Mouse (Mus musculus) gastrocnemius, adult 8-10 months (tissue): ENCODE measurements around the gene Slc38a8. TPM values are rescaled to one million over a fixed set of nuclear protein-coding genes. Genes with fewer than 3 reads are reported as not detected.

Source experiments
- DNase-seq, 2 experiments: peaks; one replicate each; pipeline ENCODE4 v3.0.0; 2022; ENCODE audit warnings: low spot score in 2 of 2
- total RNA-seq, 4 experiments: library from RNA; stranded (reverse); gene quantifications; 2 replicates each; pipeline ENCODE4 v1.2.4; 2022

The Slc38a8 gene
- not detected for total RNA-seq

GRCm38 (mm10) chr8:119501598-119501997 is at the start of gene Slc38a8:
Slc38a8 (minus strand) TSS chr8:119501698.
- DNase-seq: no peak

DNA sequence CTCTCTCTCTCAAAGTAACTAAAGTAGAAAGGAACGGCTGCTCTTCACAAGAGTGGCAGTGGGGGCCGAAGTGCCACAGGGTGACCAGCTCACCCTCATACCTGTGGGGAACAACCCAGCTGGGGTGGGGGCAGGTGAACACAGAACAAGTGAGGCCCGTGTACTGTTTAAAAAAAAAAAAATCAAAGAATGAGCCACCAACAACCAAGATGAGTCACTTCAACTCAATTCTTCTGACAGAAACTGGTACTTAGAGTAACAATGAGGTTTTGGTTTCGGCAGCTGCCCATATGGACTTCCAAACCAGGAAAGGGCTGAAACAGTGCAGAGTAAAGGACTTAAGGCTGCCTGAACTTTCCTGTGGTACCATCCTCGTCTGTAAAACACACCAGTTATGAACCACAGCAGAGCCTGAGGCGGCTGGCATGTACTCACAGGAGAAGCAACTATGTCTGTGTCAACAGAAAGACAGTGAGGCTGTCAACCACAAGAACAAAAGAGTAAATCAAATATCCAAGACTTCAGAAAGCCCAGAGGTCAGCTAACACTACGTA is 47.1 kb upstream of the Slc38a8 start:
- DNase-seq: no peak

DNA sequence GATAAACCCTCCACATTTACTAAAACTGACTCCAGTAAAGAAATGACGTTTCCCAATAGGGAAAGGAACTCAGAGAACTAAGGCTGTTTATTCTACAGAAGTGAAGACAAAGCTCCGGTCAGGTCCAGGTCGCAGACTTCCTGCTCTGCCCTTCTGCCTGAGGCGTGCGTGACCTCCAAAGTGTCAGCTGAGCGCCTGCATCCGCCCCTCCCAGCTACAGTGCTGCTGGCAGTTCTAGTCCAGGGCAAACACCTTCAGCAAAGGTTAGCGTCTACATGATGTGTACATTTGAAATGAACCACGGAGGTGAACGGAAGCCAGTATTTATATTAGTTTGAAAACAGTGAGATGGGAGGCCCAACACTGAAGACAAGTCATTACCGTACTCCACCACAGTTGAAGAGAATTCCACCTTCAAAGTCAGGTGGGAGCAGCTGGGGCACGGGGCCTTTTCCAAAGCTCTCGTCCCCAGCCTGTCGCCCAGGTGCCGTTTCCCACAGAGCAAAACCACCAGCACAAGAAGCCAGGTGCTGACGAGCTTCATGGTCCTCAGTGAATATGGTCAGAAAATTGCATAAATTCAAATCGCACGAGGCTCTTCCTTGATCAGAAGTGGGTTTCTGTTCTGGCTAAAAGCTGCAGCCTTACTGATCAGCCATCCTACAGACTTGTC is 45.7 kb upstream of the Slc38a8 start:
- no peak for DNase-seq

DNA sequence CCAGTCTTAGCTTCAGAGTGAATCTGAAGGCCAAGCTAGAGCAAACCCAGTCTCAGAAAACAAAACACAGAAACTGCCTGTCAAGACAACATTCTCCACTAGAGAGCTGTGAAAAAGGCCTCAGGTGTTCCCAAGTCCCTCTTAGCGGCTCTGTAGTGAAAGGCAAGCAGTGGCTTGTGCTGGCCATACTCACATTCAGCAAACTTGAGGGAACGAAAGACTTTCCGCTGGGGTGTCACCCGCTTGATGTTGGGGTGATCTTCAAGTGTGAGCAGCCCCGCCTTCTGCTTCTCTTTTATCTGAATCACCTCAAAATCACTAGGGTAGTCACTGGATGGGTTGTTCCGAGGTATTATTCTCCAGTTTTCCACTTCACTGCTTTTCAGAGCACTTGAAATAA is 44.3 kb upstream of the Slc38a8 start:
- DNase-seq: no peak

DNA sequence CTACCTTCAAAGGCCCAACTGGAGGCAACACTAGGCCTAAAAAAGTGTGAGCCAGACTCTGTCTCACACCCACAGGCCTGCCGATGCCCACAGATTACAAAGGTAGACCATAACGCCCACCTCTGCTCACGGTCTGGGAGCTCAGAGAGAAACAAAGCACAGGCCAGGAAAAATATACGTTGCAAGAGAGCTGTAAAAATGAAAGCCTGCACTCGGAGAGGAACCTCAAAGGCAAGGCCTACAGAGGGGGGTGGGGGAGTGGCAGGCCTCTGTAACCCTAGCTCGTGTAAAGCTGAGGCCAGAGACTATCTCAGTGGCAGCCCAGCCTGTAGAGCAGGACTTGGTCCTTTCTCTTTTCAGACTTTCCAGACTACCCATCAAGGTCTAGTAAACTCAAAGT is 43.7 kb upstream of the Slc38a8 start:
- DNase-seq: no peak

- no peak for DNase-seq
Measured at GRCm38 (mm10) chr8:119544606-119545005, 43.1 kb upstream of the Slc38a8 start.

DNA sequence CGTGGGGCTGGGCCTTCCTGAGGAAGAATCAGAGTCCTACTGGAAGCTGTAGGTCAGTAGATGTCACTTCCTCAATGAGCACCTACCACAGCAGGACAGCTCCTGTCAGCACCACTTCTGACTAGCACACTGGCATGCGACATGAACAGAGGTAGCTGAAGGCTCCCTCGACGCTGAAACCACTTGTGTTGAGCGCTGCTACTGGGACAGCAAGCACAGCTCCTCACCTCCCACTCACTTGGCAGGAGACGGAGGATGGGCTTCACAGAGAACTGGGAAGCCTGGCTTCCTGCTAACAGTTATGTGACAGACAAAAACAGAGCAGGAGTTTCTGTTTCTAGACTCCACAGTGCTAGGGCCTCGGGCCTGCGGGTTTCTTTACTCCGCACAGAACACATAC is 30.5 kb upstream of the Slc38a8 start:
- no peak for DNase-seq

DNA sequence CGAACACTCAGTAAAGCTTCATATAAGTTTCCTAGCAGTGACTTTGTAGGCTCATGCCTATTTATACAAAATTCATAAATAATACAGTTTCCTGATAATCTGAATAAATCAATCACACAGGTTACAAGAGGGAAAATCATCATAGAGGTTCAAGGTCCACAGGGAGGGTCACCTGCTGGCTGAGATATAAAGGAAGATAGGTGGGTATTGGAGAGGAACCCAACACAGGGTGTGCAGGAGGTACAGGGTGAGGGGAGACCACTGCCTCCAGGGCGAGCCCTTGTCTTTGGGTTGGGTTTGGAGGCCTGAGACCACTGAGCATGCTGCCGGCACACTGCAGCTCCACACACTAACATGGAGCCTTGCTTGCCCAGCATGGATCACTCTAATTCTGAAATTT is 29.9 kb upstream of the Slc38a8 start:
- DNase-seq: no peak

GRCm38 (mm10) chr8:119530937-119531336 is 29.4 kb upstream of the Slc38a8 start:
- no peak for DNase-seq

DNA sequence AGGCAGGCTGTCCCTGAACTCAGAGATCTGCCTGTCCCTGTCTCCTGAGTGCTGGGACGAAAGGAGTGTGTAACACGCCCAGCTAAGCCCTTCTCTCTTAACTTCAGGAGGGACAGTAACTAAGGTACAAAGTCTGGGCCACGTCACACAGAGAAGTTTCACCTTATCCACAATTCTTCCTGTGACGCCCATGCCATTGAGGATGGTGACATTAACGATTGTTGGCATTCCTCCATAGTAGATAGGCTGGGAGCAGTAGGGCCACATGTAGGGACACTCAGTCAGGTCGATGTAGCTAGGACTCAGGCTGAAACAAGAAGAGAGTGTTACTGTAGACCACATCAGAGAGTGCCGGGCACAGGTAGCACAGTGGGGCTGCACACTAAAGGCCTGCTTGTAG is 27.3 kb upstream of the Slc38a8 start:
- DNase-seq: no peak

DNA sequence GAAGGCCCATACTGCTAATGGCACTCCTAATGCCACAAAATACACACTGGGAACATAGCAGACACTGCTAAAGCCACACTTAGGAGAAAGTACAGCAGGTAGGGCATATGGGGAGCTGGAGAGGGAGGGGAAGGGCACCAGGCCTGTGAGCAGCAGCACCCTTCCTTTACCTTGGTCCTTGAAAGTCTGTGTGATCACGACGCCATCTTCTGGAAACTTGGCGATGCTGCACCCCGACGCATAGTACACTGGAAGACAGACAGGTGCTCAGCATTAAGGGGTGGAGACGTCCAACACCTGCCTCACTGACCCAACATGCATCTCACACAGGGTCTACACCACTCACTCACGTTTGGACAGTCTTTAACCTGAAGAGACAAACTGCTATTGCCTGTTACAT is 18.6 kb upstream of the Slc38a8 start:
- no peak for DNase-seq

- no peak for DNase-seq
Measured at GRCm38 (mm10) chr8:119516674-119517073, 15.2 kb upstream of the Slc38a8 start.

GRCm38 (mm10) chr8:119515767-119516166 is 14.3 kb upstream of the Slc38a8 start:
- DNase-seq: no peak

DNA sequence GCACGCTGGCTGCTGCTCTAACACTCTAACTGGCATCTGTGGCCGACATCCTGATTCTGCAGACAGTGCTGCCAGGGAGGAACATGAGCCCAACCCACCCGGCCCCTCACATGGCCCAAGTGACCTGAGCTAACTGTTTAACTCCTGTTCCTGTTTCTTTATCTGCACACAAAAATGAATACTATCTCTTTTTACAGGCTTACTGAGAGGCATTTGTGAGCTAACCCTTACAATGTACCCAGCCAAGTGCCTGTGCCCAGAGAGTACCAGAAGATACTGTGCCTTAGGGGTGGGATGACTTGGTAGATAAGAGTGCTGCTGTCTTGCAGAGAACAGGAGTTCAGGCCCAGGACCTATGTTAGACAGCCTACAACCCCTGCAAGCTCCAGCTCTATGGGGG is 13.4 kb upstream of the Slc38a8 start:
- DNase-seq: no peak

GRCm38 (mm10) chr8:119513405-119513804 is 11.9 kb upstream of the Slc38a8 start:
- no peak for DNase-seq

DNA sequence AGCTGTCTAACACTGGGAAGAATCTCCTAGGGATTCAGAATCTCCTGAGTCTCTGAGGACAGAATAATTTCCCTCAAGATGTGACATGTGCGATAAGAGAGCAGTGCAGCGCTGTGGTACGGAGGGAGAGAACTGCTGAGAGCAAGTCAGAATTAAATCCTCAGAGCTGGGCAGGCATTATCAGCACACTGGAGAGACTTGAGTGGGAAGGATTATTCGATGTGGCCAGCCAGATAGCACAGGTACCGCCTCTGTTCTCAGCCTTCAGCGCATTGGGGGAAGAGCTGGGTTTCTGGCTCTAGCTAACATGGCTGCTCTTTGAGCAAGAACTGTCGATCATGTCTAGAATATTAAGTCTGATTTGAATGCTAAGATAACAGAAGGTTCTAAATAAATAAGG is 10.2 kb upstream of the Slc38a8 start:
- no peak for DNase-seq

GRCm38 (mm10) chr8:119510471-119510870 is 9.0 kb upstream of the Slc38a8 start:
- no peak for DNase-seq

DNA sequence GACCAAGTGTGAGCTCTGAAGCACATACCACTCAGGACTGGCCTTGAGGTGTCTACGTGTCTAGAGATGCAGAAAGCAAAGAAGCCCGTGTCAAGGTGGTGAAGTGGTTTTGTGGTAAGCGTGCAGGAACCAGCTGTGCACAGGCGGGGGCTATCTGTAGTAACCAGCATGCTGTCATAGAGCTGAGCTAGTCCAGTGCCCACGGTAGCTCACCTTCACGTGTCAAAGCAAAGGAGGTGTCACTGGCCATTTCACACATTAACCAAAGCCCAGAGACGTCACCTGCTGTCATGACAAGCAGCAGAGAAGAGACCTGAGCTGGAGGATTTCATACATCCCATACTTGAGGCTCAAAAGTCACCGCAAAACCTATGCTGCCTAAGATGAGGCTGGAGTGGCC is 4.6 kb upstream of the Slc38a8 start:
- no peak for DNase-seq

DNA sequence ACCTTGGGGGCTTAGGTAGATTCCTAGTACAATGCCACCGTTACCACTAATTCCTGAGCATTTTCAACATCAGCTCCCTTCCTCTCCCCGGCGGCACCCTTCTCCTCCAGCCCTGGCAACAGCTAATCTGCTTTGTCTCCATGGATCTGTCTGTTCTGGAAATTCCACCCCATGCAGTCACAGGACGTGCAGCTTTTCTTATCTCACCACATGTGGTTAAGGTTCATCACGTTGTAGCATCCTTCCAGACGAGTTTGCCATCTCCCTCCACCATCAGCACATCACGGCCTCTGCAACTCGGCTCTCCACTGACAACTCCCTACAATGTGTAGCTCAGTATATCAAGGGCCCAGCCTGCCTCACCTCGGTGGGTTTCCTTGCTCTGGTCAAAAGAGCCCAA is 4.0 kb upstream of the Slc38a8 start:
- no peak for DNase-seq

- no peak for DNase-seq
Measured at GRCm38 (mm10) chr8:119503191-119503767, 1.8 kb upstream of the Slc38a8 start.

DNA sequence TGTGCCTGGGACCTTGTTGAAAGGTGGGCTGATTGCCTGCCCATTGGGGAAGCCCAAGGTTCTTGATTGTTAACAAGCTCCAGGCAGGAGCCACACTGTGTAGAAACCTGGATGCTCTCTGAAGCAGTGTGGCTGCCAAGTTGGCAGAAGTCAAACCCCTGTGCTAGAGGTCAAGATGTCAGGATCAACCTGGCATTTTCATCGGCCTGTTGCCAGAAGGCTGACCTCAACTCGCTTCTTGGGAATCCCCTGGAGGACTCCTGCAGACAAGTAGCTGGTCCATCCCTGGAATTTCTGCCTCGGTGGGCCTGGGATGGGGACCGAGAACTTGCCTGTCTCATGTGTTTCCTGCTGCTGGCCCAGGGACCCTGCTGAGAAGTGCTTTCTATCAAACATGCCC is 613 bp upstream of the Slc38a8 start:
- DNase-seq: no peak

DNA sequence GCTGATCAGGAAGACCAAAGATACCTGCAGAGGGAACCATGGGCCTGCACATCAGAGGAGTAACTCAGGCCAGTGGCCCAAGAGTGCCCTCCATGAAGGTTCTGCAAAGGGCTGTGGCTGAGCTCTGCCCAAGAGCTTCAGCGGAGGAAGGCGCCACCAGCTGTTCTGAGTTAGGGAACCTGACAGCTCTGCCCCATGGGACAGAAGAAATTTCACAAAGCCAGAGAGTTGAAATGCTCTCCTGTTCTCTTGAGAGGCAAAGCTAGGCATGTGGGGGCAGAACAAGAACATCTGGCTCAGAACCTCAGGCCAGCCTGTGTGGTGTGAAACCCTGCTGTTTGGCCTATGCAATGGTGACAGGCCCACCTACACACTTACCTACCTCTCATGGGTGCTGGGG is 1.7 kb downstream of the Slc38a8 start:
- DNase-seq: no peak

GRCm38 (mm10) chr8:119496848-119497247 is 4.7 kb downstream of the Slc38a8 start:
- peak in 1 of 2 experiments; percentile 29 for DNase-seq
